Mouse (Mus musculus): ENCODE data around the gene AU021092. TPM values are rescaled to one million over a fixed set of nuclear protein-coding genes. Genes with fewer than 3 reads are reported as not detected.

AU021092 gene
- polyA plus RNA-seq, 1 experiment from 2014 or later: 0.71 TPM

- WGBS (ENCODE audit: insufficient replicate concordance): 23% methylated on average over 2 of the region's 2 CpGs
- Histone ChIP-seq H3K27me3 (no peaks in the 10 kb centered on the region), H3K9ac (no peak overlapping the region), H3K36me3 (no peaks in the 10 kb centered on the region), H3K4me3 (replicated peaks) (no peak overlapping the region), H3K27ac (no peak overlapping the region), H3K4me2 (no peak overlapping the region), H3K4me1 (replicated peaks) (no peaks in the 10 kb centered on the region), H3K9me3 (replicated peaks) (no peaks in the 10 kb centered on the region)
- ATAC-seq (ENCODE audit: low read depth) (no peak), DNase-seq (no peak)
These were observed 11.7 kb downstream of the AU021092 start for GRCm38 (mm10) chr16:5210365-5210764.

GRCm38 (mm10) chr16:5206051-5206450 lies 16.0 kb downstream of the AU021092 start:
- peaks cover 23% of the 10 kb centered on the region for H3K4me1 ChIP-seq (replicated peaks)
- H3K9ac ChIP-seq: no peak overlapping the region
- no peak for ATAC-seq (ENCODE audit: low read depth)
- no peak overlapping the region for H3K4me2 ChIP-seq
- no peak overlapping the region for H3K27ac ChIP-seq
- WGBS (ENCODE audit: insufficient replicate concordance): 57% methylated on average over 5 of the region's 5 CpGs
- DNase-seq: no peak
- no peaks in the 10 kb centered on the region for H3K9me3 ChIP-seq (replicated peaks)
- H3K4me3 ChIP-seq (replicated peaks): no peak overlapping the region
- no peaks in the 10 kb centered on the region for H3K27me3 ChIP-seq
- H3K36me3 ChIP-seq: peaks cover 3% of the 10 kb centered on the region

- WGBS (ENCODE audit: insufficient replicate concordance): 66% methylated on average over 5 of the region's 5 CpGs
- H3K27ac ChIP-seq: no peak overlapping the region
- H3K9ac ChIP-seq: no peak overlapping the region
- no peak overlapping the region for H3K4me2 ChIP-seq
- H3K36me3 ChIP-seq: peaks cover 8% of the 10 kb centered on the region
- DNase-seq (no peak), ATAC-seq (ENCODE audit: low read depth) (no peak)
- H3K4me1 ChIP-seq (replicated peaks): peaks cover 23% of the 10 kb centered on the region
- no peaks in the 10 kb centered on the region for H3K27me3 ChIP-seq
- no peaks in the 10 kb centered on the region for H3K9me3 ChIP-seq (replicated peaks)
- H3K4me3 ChIP-seq (replicated peaks): no peak overlapping the region
These were observed 16.6 kb downstream of the AU021092 start for GRCm38 (mm10) chr16:5205431-5205970.

DNA sequence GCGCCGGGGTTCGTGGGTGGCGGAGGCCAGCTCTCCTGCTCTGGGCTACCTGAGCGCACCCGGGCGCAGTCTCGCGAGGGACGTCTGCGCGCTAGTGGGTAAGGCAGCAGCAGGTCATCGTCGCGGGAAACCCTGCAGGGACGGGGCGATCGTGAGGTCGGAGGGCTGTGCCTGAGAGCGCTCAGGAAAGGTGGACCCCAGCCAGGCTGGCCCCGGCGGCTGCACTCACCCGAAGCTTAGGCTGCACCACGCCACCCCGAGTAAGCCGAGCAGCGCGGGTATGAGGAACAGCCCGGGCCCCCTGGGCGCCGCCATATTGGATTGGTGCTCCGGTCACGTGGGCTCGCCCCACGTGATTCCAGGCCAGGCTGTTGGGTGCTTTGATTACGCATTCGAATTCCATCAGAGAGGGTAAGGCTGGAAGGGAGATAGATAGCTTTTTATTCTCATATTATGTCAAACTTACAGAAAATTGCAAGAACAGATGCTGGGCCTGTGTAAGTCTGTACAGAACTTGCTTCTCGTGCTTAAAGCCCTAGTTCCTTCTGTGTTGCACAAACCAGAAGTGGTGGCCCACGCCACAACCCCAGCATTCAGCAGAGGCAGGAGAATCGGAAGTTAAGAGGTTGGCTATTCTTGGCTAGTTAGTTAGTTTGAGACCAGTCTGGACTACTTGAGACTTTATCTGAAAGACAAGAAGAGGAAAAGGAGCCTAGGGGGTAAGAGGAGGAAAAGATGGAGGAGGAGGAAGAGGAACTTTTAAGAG lies 18.2 kb downstream of the AU021092 start, which contains the start of gene Nagpa:
Gene Nagpa (minus strand): TSS at position 345 of the 766 bp plus-strand sequence.
- peak within 1 kb of the TSS; percentile 64 for H3K27ac ChIP-seq
- no peaks in the 10 kb centered on the region for H3K27me3 ChIP-seq
- peak; percentile 76 for ATAC-seq (ENCODE audit: low read depth)
- WGBS (ENCODE audit: insufficient replicate concordance): 2% methylated on average over 36 of the region's 40 CpGs
- H3K9me3 ChIP-seq (replicated peaks): no peaks in the 10 kb centered on the region
- H3K9ac ChIP-seq: peak within 1 kb of the TSS; percentile 78
- H3K4me3 ChIP-seq (replicated peaks): peak within 1 kb of the TSS; percentile 78
- peaks cover 25% of the 10 kb centered on the region for H3K36me3 ChIP-seq
- H3K4me1 ChIP-seq (replicated peaks): peaks cover 23% of the 10 kb centered on the region
- DNase-seq: peak; percentile 57
- peak within 1 kb of the TSS; percentile 94 for H3K4me2 ChIP-seq

DNA sequence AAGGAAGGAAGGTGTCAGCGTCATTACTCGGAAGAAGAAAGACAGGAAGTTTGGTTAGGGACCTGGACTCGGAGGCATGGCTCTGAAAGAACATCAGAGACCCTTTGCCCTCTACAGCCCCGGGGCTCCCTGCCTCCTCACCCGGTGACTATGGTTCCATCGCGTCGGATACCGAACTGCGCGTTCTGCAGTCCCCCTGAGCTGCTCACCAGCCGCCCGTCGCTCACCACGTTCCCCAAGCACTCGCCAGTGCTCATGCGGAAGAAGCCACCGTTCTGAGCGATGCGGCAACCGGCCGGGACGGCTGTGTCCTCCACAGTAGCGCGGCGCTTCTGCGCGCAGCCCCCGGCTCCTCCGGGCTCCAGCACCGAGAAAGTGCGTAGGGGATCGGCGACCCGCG lies 18.9 kb downstream of the AU021092 start:
- ATAC-seq (ENCODE audit: low read depth) (peak; percentile 48), DNase-seq (peak; percentile 5)
- Histone ChIP-seq H3K4me2 (peak overlapping the region; percentile 94), H3K27me3 (no peaks in the 10 kb centered on the region), H3K4me3 (replicated peaks) (peak overlapping the region; percentile 78), H3K36me3 (peaks cover 31% of the 10 kb centered on the region), H3K9me3 (replicated peaks) (no peaks in the 10 kb centered on the region), H3K27ac (peak overlapping the region; percentile 64), H3K4me1 (replicated peaks) (peaks cover 23% of the 10 kb centered on the region), H3K9ac (peak overlapping the region; percentile 78)
- WGBS (ENCODE audit: insufficient replicate concordance): under 1% methylated on average over 36 of the region's 36 CpGs

DNA sequence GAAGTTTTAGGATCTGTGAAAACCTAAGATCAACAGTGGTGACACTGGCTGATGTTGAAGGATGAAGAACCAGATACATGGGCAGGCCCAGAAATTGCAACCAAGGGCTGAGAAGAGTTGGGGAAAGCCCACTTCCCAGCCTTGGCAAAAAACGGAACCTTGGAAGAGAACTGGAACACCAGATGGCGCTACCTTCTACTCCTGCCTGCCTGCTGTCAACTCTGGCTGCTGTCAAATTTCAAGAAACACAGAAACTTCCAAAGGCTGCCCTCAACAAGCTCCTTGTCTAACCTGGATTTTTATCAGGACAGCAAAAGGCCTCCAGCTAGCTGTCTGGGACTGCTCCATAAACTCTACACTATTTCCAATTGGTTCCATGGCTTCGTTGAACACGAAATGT lies 19.4 kb downstream of the AU021092 start:
- peaks cover 36% of the 10 kb centered on the region for H3K36me3 ChIP-seq
- ATAC-seq (ENCODE audit: low read depth) (no peak), DNase-seq (peak; percentile 17)
- WGBS (ENCODE audit: insufficient replicate concordance): 4% methylated on average over 4 of the region's 4 CpGs
- H3K9me3 ChIP-seq (replicated peaks): no peaks in the 10 kb centered on the region
- peaks cover 23% of the 10 kb centered on the region for H3K4me1 ChIP-seq (replicated peaks)
- no peak overlapping the region; the same call in 1 of the 2 replicates for H3K27ac ChIP-seq
- H3K9ac ChIP-seq: peak overlapping the region; percentile 78
- peak overlapping the region; percentile 94 for H3K4me2 ChIP-seq
- H3K27me3 ChIP-seq: no peaks in the 10 kb centered on the region
- H3K4me3 ChIP-seq (replicated peaks): peak overlapping the region; percentile 78

- no peak overlapping the region for H3K4me2 ChIP-seq
- no peaks in the 10 kb centered on the region for H3K9me3 ChIP-seq (replicated peaks)
- WGBS (ENCODE audit: insufficient replicate concordance): 30% methylated on average over 6 of the region's 6 CpGs
- H3K4me3 ChIP-seq (replicated peaks): no peak overlapping the region
- H3K9ac ChIP-seq: no peak overlapping the region
- H3K4me1 ChIP-seq (replicated peaks): no peaks in the 10 kb centered on the region
- no peak overlapping the region for H3K27ac ChIP-seq
- peaks cover 34% of the 10 kb centered on the region for H3K36me3 ChIP-seq
- H3K27me3 ChIP-seq: no peaks in the 10 kb centered on the region
- ATAC-seq (ENCODE audit: low read depth) (no peak), DNase-seq (peak; percentile 23)
These were observed 27.0 kb downstream of the AU021092 start for GRCm38 (mm10) chr16:5195080-5195479.

DNA sequence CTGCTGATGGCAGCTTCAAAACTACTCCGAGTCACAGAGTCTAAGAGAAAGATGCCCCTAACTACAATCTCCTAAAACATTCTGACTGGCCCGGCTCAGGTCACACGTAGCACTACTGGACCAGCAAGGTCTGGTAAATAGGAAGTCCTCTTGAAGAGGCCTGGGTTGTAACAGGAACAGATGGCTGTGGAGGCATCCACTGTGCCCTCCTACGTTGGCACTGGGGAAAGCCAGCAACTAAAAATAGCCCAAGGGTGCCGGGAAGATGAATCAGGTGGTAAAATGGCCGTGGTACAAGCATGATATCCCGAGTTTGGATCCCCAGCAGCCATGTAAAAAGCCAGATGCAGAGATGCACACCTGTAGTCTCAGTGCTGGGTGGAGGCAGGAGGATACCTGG lies 35.9 kb downstream of the AU021092 start:
- Histone ChIP-seq H3K4me3 (replicated peaks) (no peak overlapping the region), H3K4me1 (replicated peaks) (no peaks in the 10 kb centered on the region), H3K36me3 (no peaks in the 10 kb centered on the region), H3K9ac (no peak overlapping the region), H3K27me3 (no peaks in the 10 kb centered on the region), H3K9me3 (replicated peaks) (no peaks in the 10 kb centered on the region), H3K27ac (no peak overlapping the region), H3K4me2 (no peak overlapping the region)
- no peak for DNase-seq
- ATAC-seq (ENCODE audit: low read depth): no peak
- 48% methylated on average over 7 of the region's 7 CpGs for WGBS (ENCODE audit: insufficient replicate concordance)

DNA sequence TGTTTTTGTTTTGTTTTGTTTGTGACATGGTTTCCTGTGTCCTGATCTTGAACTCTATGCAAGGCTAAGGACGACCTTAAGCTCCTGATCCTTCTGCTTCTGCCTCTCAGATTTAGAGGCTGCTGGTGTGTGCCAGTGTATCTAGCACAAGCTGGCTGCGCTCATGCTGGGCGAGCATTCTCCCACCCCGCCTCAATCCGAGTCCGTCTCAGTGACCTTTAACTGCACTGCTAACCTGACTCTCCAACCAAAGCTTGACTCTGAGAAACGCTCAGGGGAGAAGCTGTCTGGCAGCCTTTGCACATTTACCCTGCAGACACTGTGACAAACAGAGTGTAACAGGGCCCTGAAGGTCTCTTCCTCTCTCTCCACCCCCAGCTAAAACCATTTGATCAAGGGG lies 36.4 kb downstream of the AU021092 start:
- H3K4me3 ChIP-seq (replicated peaks): no peak overlapping the region
- H3K4me1 ChIP-seq (replicated peaks): no peaks in the 10 kb centered on the region
- WGBS (ENCODE audit: insufficient replicate concordance): 60% methylated on average over 7 of the region's 7 CpGs
- no peaks in the 10 kb centered on the region for H3K36me3 ChIP-seq
- no peak overlapping the region for H3K4me2 ChIP-seq
- DNase-seq (no peak), ATAC-seq (ENCODE audit: low read depth) (no peak)
- H3K27me3 ChIP-seq: no peaks in the 10 kb centered on the region
- no peaks in the 10 kb centered on the region for H3K9me3 ChIP-seq (replicated peaks)
- no peak overlapping the region for H3K9ac ChIP-seq
- H3K27ac ChIP-seq: no peak overlapping the region

DNA sequence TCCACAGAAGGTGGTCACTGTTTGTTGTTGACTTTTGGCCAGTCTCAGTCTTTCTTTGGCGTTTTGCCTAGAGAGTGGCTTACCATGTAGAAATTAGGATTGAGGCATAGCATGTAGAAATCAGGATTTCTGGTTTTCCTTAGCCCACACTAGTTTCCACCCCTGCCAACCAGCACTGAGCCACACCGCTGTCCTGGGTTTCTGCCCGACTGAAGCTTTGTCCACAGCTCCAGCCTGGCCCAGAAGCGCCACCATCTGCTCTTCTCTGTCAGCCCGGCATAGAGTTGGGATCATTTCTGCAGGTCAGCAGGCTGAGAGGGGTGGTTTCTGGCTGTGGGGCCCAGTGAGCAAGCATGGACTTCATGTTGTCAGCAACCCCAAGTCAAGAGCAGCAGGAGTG lies 37.1 kb downstream of the AU021092 start:
- 67% methylated on average over 5 of the region's 5 CpGs for WGBS (ENCODE audit: insufficient replicate concordance)
- no peak overlapping the region for H3K9ac ChIP-seq
- no peak for ATAC-seq (ENCODE audit: low read depth)

GRCm38 (mm10) chr16:5184101-5184500 lies 38.0 kb downstream of the AU021092 start:
- Histone ChIP-seq H3K9me3 (replicated peaks) (no peaks in the 10 kb centered on the region), H3K4me1 (replicated peaks) (no peaks in the 10 kb centered on the region), H3K27me3 (no peaks in the 10 kb centered on the region), H3K4me3 (replicated peaks) (no peak overlapping the region), H3K27ac (no peak overlapping the region), H3K9ac (no peak overlapping the region), H3K4me2 (no peak overlapping the region), H3K36me3 (no peaks in the 10 kb centered on the region)
- WGBS (ENCODE audit: insufficient replicate concordance): 42% methylated on average over 8 of the region's 8 CpGs
- DNase-seq (no peak), ATAC-seq (ENCODE audit: low read depth) (no peak)

More for the DNA sequence above, 37.1 kb downstream of the AU021092 start:
- no peaks in the 10 kb centered on the region for H3K36me3 ChIP-seq
- no peak for DNase-seq
- H3K27me3 ChIP-seq: no peaks in the 10 kb centered on the region
- no peak overlapping the region for H3K4me2 ChIP-seq
- no peak overlapping the region for H3K4me3 ChIP-seq (replicated peaks)
- no peaks in the 10 kb centered on the region for H3K9me3 ChIP-seq (replicated peaks)
- no peak overlapping the region for H3K27ac ChIP-seq
- no peaks in the 10 kb centered on the region for H3K4me1 ChIP-seq (replicated peaks)
